Mouse (Mus musculus) cerebellum, adult 18-20 months (tissue): ENCODE data around the gene Bpifb6.

Experiments
- DNase-seq, 2 experiments: peaks; one replicate each; pipeline ENCODE4 v3.0.0; 2021

Bpifb6 gene

GRCm38 (mm10) chr2:153900088-153900487 is at the start of gene Bpifb6:
Bpifb6 (plus strand) TSS chr2:153900388.
- DNase-seq: no peak

GRCm38 (mm10) chr2:153851030-153851360 is 49.2 kb upstream of the Bpifb6 start:
- peak; percentile 80 to 87 for DNase-seq

- no peak for DNase-seq
Observed at GRCm38 (mm10) chr2:153853544-153853943, 46.6 kb upstream of the Bpifb6 start.

- DNase-seq: peak; percentile 80 to 87
Observed at GRCm38 (mm10) chr2:153859581-153859980, 40.6 kb upstream of the Bpifb6 start.

GRCm38 (mm10) chr2:153860315-153860714 is 39.9 kb upstream of the Bpifb6 start:
- no peak for DNase-seq

DNA sequence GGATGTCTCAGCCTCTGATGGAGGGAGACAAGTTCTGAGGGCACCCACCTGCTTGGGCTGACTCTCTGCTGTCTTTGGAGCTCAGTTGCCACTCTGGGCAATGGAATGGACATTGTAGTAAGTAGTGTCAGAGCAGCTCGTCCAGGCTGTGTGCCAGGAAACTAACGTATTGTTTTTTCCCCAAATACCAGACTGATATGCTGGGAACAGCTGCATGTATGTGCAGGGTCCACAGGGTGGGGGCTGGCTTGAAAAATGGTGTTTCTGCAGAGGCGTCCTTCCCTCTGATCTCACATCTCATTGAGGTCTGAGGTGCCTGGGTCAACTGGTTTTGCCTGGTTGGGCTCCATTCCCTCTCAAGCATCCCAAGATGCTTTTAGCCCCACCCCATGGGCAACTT is 39.5 kb upstream of the Bpifb6 start:
- DNase-seq: no peak

- no peak for DNase-seq
Observed at GRCm38 (mm10) chr2:153861960-153862359, 38.2 kb upstream of the Bpifb6 start.

GRCm38 (mm10) chr2:153870984-153871383 is 29.2 kb upstream of the Bpifb6 start, which contains the start of gene Sun5:
Sun5 (minus strand) TSS chr2:153871084.
- no peak for DNase-seq

DNA sequence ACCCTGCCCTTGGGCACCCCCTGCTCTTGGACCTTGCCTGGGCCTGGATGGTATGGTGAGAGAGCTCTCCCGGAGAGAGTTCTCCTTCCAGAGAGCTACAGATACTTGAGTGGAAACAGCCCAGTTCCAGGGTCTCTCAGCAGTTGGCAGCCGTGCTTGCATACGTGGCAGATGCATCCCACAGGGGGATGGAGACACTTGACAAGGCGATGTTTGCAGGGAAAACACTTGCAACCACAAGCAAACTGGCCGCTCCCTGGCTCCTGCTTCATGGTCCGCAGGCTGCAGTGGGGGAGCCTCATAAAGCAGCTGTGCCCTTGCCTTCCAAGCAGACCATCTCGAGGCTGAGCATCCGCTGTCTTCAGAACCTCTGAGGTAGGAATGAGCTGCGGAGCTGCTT is 25.4 kb upstream of the Bpifb6 start, which contains the start of gene Bpifb2:
Bpifb2 (plus strand) TSS at position 301 of the 400 bp plus-strand sequence.
- no peak for DNase-seq

GRCm38 (mm10) chr2:153899111-153899510 is 1.1 kb upstream of the Bpifb6 start:
- peak; percentile 40 to 49 for DNase-seq

- peak; percentile 68 to 82 for DNase-seq
Observed at GRCm38 (mm10) chr2:153902726-153903125, 2.5 kb downstream of the Bpifb6 start.

DNA sequence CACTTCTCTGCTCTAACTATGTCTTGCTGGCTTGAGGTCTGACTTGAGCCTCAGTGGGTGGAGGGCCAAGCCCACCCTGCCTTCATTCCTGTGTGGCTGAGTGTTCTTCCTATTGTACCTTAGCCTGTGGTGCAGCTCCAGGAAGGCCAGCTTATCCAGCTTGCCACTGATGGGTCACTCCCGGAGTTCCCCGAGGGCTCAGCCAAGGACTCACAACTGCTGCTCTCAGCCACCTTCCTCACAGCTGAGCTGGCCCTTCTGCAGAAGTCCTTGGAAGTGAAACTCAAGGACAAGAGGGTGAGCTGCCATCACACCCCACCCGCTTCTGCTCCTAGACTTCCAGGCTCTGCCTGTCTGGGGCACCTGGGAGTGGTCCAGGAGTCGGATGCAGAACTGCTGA is 6.4 kb downstream of the Bpifb6 start:
- DNase-seq: no peak

GRCm38 (mm10) chr2:153914151-153914550 is 14.0 kb downstream of the Bpifb6 start:
- DNase-seq: peak in 1 of 2 experiments; percentile 18

- no peak for DNase-seq
Observed at GRCm38 (mm10) chr2:153917930-153918329, 17.7 kb downstream of the Bpifb6 start, which contains the start of gene Bpifb3. Bpifb3 (plus strand) TSS chr2:153918230.

GRCm38 (mm10) chr2:153921246-153921645 is 21.1 kb downstream of the Bpifb6 start:
- no peak for DNase-seq

DNA sequence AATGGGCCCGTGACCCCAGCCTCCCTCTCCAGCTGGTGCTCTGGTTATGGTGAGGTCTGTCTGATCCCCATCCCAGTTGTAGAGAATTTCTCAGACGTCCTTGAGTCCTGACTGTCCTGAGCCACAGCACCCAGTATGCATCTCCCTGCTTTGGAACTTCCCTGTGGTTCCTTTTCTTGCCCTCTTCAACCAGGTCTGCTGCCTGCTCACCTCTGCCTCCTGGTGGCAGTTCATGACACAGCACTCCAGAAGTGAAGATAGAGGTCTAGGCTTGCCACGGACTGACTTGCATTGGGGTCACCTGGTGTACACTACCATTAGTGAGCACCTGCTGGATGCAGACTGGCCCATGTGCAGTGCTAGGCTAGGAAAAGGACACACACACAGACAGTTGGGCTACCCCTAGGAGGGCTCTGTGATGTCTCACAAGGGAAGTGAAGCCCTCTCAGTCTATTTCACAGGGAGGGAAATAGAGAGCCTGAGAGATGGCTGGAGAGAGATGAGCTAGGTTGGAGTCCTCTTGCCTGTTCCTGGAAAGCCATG is 29.8 kb downstream of the Bpifb6 start:
- peak; percentile 65 to 71 for DNase-seq

DNA sequence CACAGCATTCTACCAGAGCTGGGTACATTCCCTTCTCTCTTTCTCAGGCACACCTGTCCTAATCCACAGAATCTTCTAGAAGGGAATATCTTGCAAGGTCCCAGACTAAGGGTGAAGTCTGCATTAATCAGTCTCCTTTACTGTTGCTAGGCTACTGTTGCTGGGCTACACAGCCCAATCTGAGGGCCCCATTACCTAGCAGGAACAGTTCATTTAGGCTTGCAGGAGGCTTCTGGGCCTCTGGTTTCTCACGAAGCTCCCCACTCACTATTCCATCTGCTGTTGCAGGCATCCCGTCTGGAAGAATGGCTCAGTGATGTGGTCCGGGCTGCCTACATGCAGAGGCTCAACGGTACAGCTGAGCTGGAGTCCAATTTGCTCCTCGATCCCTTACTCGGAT is 30.9 kb downstream of the Bpifb6 start:
- DNase-seq: no peak

GRCm38 (mm10) chr2:153933311-153933710 is 33.1 kb downstream of the Bpifb6 start:
- no peak for DNase-seq

DNA sequence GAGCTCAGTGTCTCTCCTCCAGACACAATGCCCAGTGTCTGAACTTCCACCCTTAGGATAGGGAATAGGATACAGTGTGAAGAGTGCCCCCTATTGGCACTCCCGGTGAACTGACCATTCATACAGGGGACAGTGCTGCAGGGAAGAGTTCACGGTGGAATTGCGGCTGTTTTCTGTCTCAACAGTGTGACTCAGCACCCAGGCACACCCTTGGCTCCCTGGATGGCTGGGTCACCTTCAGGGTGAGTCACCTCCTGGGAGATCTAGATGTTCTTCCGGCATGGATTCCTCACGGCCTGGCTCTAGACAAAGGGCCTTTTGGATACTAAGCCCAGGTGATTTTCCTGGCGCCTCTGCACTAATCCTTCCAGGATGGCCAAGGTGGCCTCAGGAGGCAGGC is 35.2 kb downstream of the Bpifb6 start:
- no peak for DNase-seq

DNA sequence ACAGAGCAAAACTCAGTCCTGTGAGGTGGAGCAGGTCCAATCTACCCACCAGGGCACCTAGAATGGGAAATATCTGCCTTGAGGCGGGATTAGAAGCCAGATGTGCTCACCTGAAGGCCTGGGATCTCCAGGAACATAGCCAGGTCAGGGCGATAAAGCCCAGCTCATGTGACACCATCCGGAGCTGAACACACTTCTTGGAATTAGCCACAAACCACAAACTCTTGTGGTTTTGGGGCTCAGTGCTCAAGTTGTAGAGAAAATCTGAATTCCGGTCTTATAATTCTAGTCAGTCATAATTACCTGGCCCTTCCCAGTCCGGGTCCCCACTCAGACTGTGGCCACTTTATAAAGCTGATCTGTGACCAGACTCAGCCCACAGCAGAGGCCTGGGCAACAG is 37.7 kb downstream of the Bpifb6 start, which contains the start of gene Bpifb4:
Bpifb4 (plus strand) TSS at position 370 of the 400 bp plus-strand sequence.
- DNase-seq: no peak

DNA sequence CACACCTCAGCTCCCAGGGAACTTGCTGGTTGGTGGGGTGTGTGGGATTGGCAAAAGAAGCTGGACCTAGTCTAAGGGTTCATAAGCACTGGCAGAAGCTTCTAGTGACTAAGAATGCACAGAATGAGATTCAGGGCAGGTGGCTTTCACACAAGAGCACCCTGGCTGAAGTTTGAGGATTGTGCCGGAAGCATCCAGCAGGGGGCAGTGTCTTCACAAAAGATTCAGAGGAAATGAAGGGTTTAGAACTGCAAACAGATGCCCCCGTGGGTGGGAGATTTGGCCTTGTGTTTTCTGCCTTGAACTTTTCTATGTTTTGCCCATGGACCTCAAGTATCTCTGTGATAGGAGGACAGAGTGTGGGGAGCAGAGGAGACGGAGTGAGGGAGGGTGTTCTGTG is 43.3 kb downstream of the Bpifb6 start:
- peak; percentile 66 to 80 for DNase-seq

DNA sequence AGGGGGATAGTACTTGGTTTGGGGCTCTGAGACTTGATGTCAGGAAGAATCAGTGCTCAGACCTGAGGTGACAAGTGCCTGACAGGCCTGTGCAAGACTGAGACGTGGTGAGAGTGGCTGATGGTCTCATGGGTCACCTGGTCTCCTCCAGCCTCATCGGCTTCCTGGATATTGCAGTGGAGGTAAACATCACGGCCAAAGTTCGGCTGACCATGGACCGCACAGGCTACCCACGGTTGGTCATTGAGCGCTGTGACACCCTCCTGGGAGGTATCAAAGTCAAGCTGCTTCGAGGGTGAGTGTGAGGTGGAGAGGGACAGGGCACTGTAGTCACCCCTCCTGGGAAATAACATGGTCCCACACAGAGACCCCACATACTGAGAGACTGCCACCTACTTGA is 44.4 kb downstream of the Bpifb6 start:
- DNase-seq: no peak

DNA sequence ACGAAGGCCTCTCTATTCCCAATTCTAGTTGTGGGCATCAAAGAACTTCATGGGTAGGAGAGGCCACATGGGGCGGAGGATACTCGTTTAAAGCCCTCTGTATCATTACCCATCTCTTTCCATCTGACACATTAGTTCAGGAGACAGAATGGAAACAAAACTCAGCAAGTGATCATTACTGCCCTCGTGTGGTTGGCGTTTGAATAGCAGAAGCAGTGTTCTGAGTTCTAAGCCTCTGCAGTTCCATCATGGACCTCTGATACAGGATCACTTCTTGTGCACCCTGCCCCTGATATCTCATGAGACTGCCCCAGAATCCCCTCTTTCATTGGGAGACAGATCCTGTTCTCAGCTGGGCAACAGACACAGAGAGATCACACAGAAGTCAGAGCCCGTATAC is 52.7 kb downstream of the Bpifb6 start:
- DNase-seq: peak; percentile 70 to 80

DNA sequence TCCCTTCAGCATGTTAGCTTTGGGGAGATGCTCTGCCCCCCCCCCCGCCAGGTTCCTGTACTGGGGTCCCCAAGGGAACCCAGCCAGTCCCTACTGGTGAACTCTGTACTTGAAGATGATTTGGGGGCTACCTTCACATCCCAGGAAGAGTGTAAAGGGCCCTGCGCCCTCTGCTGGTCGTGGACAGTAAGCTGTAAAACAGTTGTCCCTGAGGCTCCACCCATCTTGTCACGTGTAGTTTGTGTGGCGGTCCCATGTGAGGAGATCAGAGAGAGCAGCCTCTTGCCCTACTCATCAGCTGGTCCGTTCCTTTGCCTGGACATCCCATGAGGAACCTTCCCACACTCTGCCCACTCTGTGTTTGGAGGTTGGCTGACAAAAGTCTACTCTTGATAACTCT is 53.6 kb downstream of the Bpifb6 start:
- peak in 1 of 2 experiments; percentile 43 for DNase-seq
